Mouse (Mus musculus) urinary bladder, postnatal 0 days (tissue): ENCODE measurements around the gene Wfs1. TPM values are rescaled to one million over a fixed set of nuclear protein-coding genes. Genes with fewer than 3 reads are reported as not detected.

Source experiments
- polyA plus RNA-seq: library from polyadenylated mRNA; unstranded; fragments of >200 nt; fragmentation: Nextera tagmentation; extraction: Ambion mirVana; gene quantifications from 2 replicates; pipeline ENCODE4 v1.2.1, GENCODE M21; 2015

The Wfs1 gene
- 15.1 and 15.7 TPM in 2 replicates for polyA plus RNA-seq

DNA sequence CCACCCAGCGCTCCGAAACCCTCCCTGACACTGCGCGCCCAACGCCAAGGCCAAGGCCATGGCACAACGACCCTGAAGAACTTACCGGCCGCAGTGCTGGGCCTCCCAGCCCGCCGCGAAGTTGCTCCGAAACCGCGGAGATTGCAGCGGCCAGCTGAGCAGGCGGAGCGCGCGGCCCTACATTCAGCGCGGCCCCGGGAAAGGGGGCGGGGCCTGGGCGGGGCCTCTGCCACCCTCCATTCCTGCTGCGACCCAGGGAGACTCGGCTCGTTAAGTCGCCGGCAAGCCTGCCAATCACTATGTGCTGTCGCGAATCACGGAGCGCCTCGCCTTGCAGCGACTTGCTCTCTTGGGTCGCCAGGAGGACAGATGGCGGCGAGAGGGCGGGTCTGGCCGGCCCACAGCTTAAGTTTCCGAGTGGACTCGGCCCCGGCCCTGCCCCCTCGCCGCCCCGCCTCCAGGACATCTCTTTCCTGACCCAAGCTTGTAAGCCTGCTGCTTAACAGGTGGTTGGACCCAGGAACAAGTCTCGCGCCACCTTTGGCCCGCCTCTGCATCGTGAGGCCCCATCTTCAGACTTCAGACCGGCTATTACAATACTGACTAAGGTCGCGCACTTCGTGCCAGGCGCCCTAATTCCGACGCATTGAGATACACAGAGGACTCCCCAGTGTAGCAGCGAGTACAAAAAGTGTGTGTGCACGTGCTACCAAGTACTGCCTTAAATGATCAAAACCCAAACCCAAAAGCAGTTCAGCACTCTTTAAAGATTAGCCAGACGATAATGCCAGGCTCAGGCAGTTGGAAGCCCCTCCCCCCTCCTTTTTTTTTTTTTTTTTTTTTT is at the start of gene Wfs1:
Gene Wfs1 (minus strand): TSS at position 425 of the 844 bp plus-strand sequence.

Other genes with a start within 250 kb of the Wfs1 start
- gene Bloc1s4, start 240.6 kb downstream of the Wfs1 start, polyA plus RNA-seq, result 22.1 and 22.5 TPM in 2 replicates
- 340 and 384 TPM in 2 replicates for gene Mrfap1, start 192.4 kb downstream of the Wfs1 start, polyA plus RNA-seq
- gene Man2b2, start 158.6 kb downstream of the Wfs1 start, polyA plus RNA-seq, result 20.5 and 22.7 TPM in 2 replicates
- 0.12 and 0.18 TPM in 2 replicates for gene Ppp2r2c, start 120.7 kb downstream of the Wfs1 start, polyA plus RNA-seq
- not detected in 2 replicates for gene Gm1043, start 96.2 kb upstream of the Wfs1 start, polyA plus RNA-seq